Mouse (Mus musculus): ENCODE data around the gene Glipr1. TPM values are rescaled to one million over a fixed set of nuclear protein-coding genes. Genes with fewer than 3 reads are reported as not detected.

Glipr1 gene
- polyA plus RNA-seq, 1 experiment from 2014 or later, result 1.6 TPM

DNA sequence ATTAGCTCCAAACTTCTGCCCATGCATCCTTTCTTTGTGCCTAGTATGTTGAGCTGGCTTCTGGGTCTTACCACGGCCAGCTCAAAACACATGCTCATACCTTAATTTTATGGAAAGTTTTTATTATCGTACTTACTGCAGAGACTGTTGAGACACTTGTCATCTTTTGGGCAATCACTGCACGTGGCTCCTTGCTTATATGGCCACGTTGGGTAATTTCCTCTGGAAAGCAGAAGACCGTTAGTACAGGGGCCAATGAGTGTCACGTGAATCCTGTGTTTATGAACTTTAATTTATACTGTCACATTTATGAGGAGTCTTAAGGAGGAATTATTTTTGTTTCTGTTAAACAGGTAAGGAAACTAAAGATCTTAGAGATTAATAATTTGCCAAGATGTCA is 16.0 kb downstream of the Glipr1 start:
- WGBS, result 93% methylated on average over 6 of the region's 6 CpGs
- peaks cover 2% of the 10 kb centered on the region; the same call in 1 of the 2 replicates for H3K36me3 ChIP-seq (ENCODE audit: control insufficient read depth, insufficient read depth, low read length)

DNA sequence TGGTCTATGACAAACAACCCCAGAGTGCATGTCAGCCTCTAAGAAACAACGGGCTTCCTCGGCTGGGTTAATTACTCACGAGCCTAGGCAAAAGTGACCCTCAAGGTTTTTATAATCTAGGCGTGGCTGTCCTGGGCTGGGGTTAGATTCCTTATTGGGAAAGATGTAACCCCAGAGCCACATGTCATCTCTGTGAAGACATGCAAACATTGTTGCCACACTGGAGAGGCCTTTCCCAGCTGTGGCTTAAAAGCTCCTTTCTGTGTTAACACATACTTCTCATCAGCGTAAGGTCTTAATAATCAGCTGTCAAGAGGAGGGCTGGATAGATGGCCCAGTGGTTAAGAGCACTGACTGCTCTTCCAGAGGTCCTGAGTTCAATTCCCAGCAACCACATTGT is 19.4 kb downstream of the Glipr1 start:
- H3K9me3 ChIP-seq (ENCODE audit: control insufficient read depth, low read length), result no peaks in the 10 kb centered on the region
- H3K27ac ChIP-seq (ENCODE audit: low read depth, low read length), result no peak overlapping the region
- DNase-seq (ENCODE audit: low spot score) (no peak), ATAC-seq (replicated peaks; ENCODE audit: low FRiP score) (no peak)
- 90% methylated on average over 5 of the region's 5 CpGs for WGBS
- no peaks in the 10 kb centered on the region for H3K4me1 ChIP-seq (replicated peaks; ENCODE audit: control insufficient read depth, insufficient read depth, low read length)
- no peak overlapping the region for H3K9ac ChIP-seq (ENCODE audit: low read length)
- H3K4me2 ChIP-seq (ENCODE audit: low read depth, low read length, severe bottlenecking), result no peak overlapping the region
- H3K4me3 ChIP-seq (ENCODE audit: low read depth, low read length), result no peak overlapping the region
- no peaks in the 10 kb centered on the region for H3K27me3 ChIP-seq (ENCODE audit: control insufficient read depth, insufficient read depth, low read length)
- H3K36me3 ChIP-seq (ENCODE audit: control insufficient read depth, insufficient read depth, low read length), result peaks cover 2% of the 10 kb centered on the region; the same call in 1 of the 2 replicates

More for the DNA sequence above, 16.0 kb downstream of the Glipr1 start:
- no peak for ATAC-seq (replicated peaks; ENCODE audit: low FRiP score)
- Histone ChIP-seq H3K4me1 (replicated peaks; ENCODE audit: control insufficient read depth, insufficient read depth, low read length) (no peaks in the 10 kb centered on the region), H3K4me3 (ENCODE audit: low read depth, low read length) (no peak overlapping the region), H3K9me3 (ENCODE audit: control insufficient read depth, low read length) (no peaks in the 10 kb centered on the region), H3K9ac (ENCODE audit: low read length) (no peak overlapping the region), H3K4me2 (ENCODE audit: low read depth, low read length, severe bottlenecking) (no peak overlapping the region), H3K27ac (ENCODE audit: low read depth, low read length) (no peak overlapping the region), H3K27me3 (ENCODE audit: control insufficient read depth, insufficient read depth, low read length) (no peaks in the 10 kb centered on the region)
- no peak for DNase-seq (ENCODE audit: low spot score)

DNA sequence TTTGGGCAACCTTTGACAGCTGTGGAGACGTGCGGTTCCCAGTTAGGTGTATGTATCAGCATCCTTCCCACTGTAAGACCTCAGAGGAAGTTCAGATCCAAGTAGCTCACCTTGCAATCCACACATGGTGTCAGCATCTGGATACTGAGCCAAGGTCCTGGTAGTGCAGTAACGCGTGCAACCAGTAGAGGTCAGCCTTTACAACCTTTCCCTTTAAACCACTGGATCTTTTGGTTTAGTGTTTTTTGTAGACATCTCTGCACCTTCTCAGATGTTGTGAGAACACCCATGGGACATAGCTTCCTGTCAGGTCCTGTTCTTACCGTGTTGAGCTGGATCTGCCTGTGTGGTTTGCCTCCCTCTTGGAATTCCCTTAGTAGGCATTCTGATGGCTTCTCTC is 24.8 kb downstream of the Glipr1 start:
- ATAC-seq (replicated peaks; ENCODE audit: low FRiP score) (no peak), DNase-seq (ENCODE audit: low spot score) (peak; percentile 72)
- H3K9me3 ChIP-seq (ENCODE audit: control insufficient read depth, low read length), result no peaks in the 10 kb centered on the region
- WGBS, result 51% methylated on average over 5 of the region's 5 CpGs
- H3K4me2 ChIP-seq (ENCODE audit: low read depth, low read length, severe bottlenecking), result no peak overlapping the region
- no peaks in the 10 kb centered on the region for H3K4me1 ChIP-seq (replicated peaks; ENCODE audit: control insufficient read depth, insufficient read depth, low read length)
- H3K36me3 ChIP-seq (ENCODE audit: control insufficient read depth, insufficient read depth, low read length), result no peaks in the 10 kb centered on the region
- H3K9ac ChIP-seq (ENCODE audit: low read length), result no peak overlapping the region
- H3K4me3 ChIP-seq (ENCODE audit: low read depth, low read length), result no peak overlapping the region
- H3K27me3 ChIP-seq (ENCODE audit: control insufficient read depth, insufficient read depth, low read length), result no peaks in the 10 kb centered on the region
- no peak overlapping the region for H3K27ac ChIP-seq (ENCODE audit: low read depth, low read length)

DNA sequence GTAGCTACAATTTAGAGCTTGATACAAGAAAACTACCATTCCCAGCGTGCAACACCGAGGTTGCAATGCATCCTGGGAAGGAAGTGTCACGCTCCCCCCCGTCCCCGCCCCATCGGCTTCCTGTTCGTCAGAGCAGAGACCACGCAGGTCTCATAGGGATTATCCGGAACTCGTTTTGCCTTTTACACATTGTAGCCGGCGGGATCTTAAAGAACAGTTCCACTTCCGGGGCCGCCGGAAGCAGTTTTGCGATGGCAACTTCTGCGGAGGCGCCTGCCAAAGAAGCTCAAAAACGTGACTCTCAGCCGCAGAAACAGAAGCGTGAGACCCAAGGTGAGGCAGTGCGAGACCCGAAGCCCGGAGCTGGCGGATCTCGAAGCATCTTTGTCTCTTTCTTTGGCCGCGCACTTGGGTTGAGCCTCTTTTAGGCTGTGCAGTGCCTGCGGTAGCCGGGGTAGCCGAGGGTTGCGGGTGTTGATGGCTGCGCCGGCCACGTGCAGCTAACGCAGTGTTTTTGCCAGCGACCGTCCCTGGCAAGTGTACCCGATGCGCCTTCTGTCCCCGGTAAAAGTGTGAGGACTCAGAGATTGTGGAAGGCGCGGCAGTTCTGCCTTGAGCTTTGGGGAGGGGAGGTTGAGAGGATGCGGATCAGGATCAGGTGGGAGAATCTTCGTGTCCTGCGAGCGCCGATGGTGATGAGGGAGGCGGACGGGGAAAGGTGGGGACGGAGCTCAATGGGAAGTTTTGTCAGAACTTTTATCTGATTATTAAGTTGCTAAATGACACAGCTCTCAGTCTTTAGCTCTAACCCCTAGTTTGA is 29.7 kb downstream of the Glipr1 start, which contains the start of gene Krr1:
TSS of gene Krr1 (plus strand) at position 123 of the 820 bp plus-strand sequence.
- H3K4me1 ChIP-seq (replicated peaks; ENCODE audit: control insufficient read depth, insufficient read depth, low read length), result no peaks in the 10 kb centered on the region
- ATAC-seq (replicated peaks; ENCODE audit: low FRiP score) (peak; percentile 98), DNase-seq (ENCODE audit: low spot score) (peak; percentile 97)
- H3K36me3 ChIP-seq (ENCODE audit: control insufficient read depth, insufficient read depth, low read length), result no peaks in the 10 kb centered on the region
- no peak within 1 kb of the TSS for H3K27ac ChIP-seq (ENCODE audit: low read depth, low read length)
- peak within 1 kb of the TSS; percentile 62 for H3K4me2 ChIP-seq (ENCODE audit: low read depth, low read length, severe bottlenecking)
- H3K9ac ChIP-seq (ENCODE audit: low read length), result peak within 1 kb of the TSS; percentile 81
- H3K9me3 ChIP-seq (ENCODE audit: control insufficient read depth, low read length), result no peaks in the 10 kb centered on the region
- no peaks in the 10 kb centered on the region for H3K27me3 ChIP-seq (ENCODE audit: control insufficient read depth, insufficient read depth, low read length)
- peak within 1 kb of the TSS; percentile 84 for H3K4me3 ChIP-seq (ENCODE audit: low read depth, low read length)
- WGBS, result under 1% methylated on average over 51 of the region's 51 CpGs

- Histone ChIP-seq H3K9me3 (ENCODE audit: control insufficient read depth, low read length) (no peaks in the 10 kb centered on the region), H3K36me3 (ENCODE audit: control insufficient read depth, insufficient read depth, low read length) (no peaks in the 10 kb centered on the region), H3K27ac (ENCODE audit: low read depth, low read length) (no peak overlapping the region), H3K27me3 (ENCODE audit: control insufficient read depth, insufficient read depth, low read length) (no peaks in the 10 kb centered on the region), H3K4me1 (replicated peaks; ENCODE audit: control insufficient read depth, insufficient read depth, low read length) (no peaks in the 10 kb centered on the region), H3K9ac (ENCODE audit: low read length) (no peak overlapping the region), H3K4me2 (ENCODE audit: low read depth, low read length, severe bottlenecking) (no peak overlapping the region; the same call in 1 of the 2 replicates), H3K4me3 (ENCODE audit: low read depth, low read length) (no peak overlapping the region; the same call in 1 of the 2 replicates)
- ATAC-seq (replicated peaks; ENCODE audit: low FRiP score) (peak; percentile 47), DNase-seq (ENCODE audit: low spot score) (no peak)
- WGBS, result 84% methylated on average over 3 of the region's 3 CpGs
Measured at GRCm38 (mm10) chr10:111971929-111972328, 30.5 kb downstream of the Glipr1 start.

DNA sequence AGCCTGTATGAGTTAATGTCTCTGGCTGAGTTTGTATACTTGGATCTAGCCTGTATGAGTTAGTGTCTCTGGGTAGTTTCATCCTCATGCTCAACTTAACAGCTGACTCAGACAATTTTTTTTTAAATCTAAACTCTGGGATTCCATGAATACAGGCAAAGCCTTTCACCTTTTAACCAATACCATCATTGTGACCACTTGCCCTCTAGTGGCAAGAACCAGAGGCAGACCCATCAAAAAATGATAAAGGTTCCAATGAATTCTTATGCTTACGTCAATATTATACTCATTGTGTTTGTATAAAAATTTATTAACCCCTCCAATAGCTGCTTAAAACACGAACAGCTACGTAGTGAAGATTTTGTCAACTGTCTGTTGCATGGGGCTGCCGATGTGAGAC is 36.0 kb downstream of the Glipr1 start:
- no peaks in the 10 kb centered on the region for H3K9me3 ChIP-seq (ENCODE audit: control insufficient read depth, low read length)
- no peak for DNase-seq (ENCODE audit: low spot score)
- no peak overlapping the region for H3K9ac ChIP-seq (ENCODE audit: low read length)

GRCm38 (mm10) chr10:111960459-111960858 is 42.0 kb downstream of the Glipr1 start:
- H3K4me3 ChIP-seq (ENCODE audit: low read depth, low read length), result no peak overlapping the region
- no peaks in the 10 kb centered on the region for H3K36me3 ChIP-seq (ENCODE audit: control insufficient read depth, insufficient read depth, low read length)
- H3K9ac ChIP-seq (ENCODE audit: low read length), result no peak overlapping the region
- H3K4me1 ChIP-seq (replicated peaks; ENCODE audit: control insufficient read depth, insufficient read depth, low read length), result no peaks in the 10 kb centered on the region
- 86% methylated on average over 6 of the region's 6 CpGs for WGBS
- no peak for ATAC-seq (replicated peaks; ENCODE audit: low FRiP score)
- H3K27me3 ChIP-seq (ENCODE audit: control insufficient read depth, insufficient read depth, low read length), result no peaks in the 10 kb centered on the region
- no peak overlapping the region for H3K4me2 ChIP-seq (ENCODE audit: low read depth, low read length, severe bottlenecking)
- no peaks in the 10 kb centered on the region for H3K9me3 ChIP-seq (ENCODE audit: control insufficient read depth, low read length)
- DNase-seq (ENCODE audit: low spot score), result no peak
- H3K27ac ChIP-seq (ENCODE audit: low read depth, low read length), result no peak overlapping the region

More for the DNA sequence above, 36.0 kb downstream of the Glipr1 start:
- Histone ChIP-seq H3K36me3 (ENCODE audit: control insufficient read depth, insufficient read depth, low read length) (no peaks in the 10 kb centered on the region), H3K27me3 (ENCODE audit: control insufficient read depth, insufficient read depth, low read length) (no peaks in the 10 kb centered on the region), H3K27ac (ENCODE audit: low read depth, low read length) (no peak overlapping the region), H3K4me3 (ENCODE audit: low read depth, low read length) (no peak overlapping the region), H3K4me1 (replicated peaks; ENCODE audit: control insufficient read depth, insufficient read depth, low read length) (no peaks in the 10 kb centered on the region), H3K4me2 (ENCODE audit: low read depth, low read length, severe bottlenecking) (no peak overlapping the region)
- ATAC-seq (replicated peaks; ENCODE audit: low FRiP score), result no peak
- WGBS, result 62% methylated on average over 4 of the region's 4 CpGs

GRCm38 (mm10) chr10:111959353-111959752 is 43.1 kb downstream of the Glipr1 start:
- Histone ChIP-seq H3K9ac (ENCODE audit: low read length) (no peak overlapping the region), H3K4me1 (replicated peaks; ENCODE audit: control insufficient read depth, insufficient read depth, low read length) (no peaks in the 10 kb centered on the region), H3K27ac (ENCODE audit: low read depth, low read length) (no peak overlapping the region), H3K4me3 (ENCODE audit: low read depth, low read length) (no peak overlapping the region), H3K4me2 (ENCODE audit: low read depth, low read length, severe bottlenecking) (no peak overlapping the region), H3K36me3 (ENCODE audit: control insufficient read depth, insufficient read depth, low read length) (no peaks in the 10 kb centered on the region), H3K27me3 (ENCODE audit: control insufficient read depth, insufficient read depth, low read length) (no peaks in the 10 kb centered on the region), H3K9me3 (ENCODE audit: control insufficient read depth, low read length) (no peaks in the 10 kb centered on the region)
- DNase-seq (ENCODE audit: low spot score), result no peak
- WGBS, result 77% methylated on average over 2 of the region's 2 CpGs
- ATAC-seq (replicated peaks; ENCODE audit: low FRiP score), result no peak

GRCm38 (mm10) chr10:111958046-111958421 is 44.4 kb downstream of the Glipr1 start:
- Histone ChIP-seq H3K27me3 (ENCODE audit: control insufficient read depth, insufficient read depth, low read length) (no peaks in the 10 kb centered on the region), H3K4me2 (ENCODE audit: low read depth, low read length, severe bottlenecking) (no peak overlapping the region), H3K4me1 (replicated peaks; ENCODE audit: control insufficient read depth, insufficient read depth, low read length) (no peaks in the 10 kb centered on the region), H3K4me3 (ENCODE audit: low read depth, low read length) (no peak overlapping the region), H3K36me3 (ENCODE audit: control insufficient read depth, insufficient read depth, low read length) (no peaks in the 10 kb centered on the region), H3K9me3 (ENCODE audit: control insufficient read depth, low read length) (no peaks in the 10 kb centered on the region), H3K9ac (ENCODE audit: low read length) (no peak overlapping the region), H3K27ac (ENCODE audit: low read depth, low read length) (no peak overlapping the region)
- no peak; the same call in none of the 2 replicates for ATAC-seq (replicated peaks; ENCODE audit: low FRiP score)
- WGBS, result 45% methylated on average over 4 of the region's 4 CpGs
- DNase-seq (ENCODE audit: low spot score), result no peak

Data from forebrain, embryonic 11.5 days (tissue).